Mouse (Mus musculus) embryo, embryonic 9.5 days (tissue): Measurements from ENCODE around the gene Cdc42se2.

Experiments
- DNase-seq: peaks from one replicate; pipeline ENCODE4 v3.0.0-alpha.2; 2017; ENCODE audit errors: extremely low spot score

Cdc42se2 gene

GRCm38 (mm10) chr11:54787488-54788474 is at the start of gene Cdc42se2:
TSS of gene Cdc42se2 (minus strand) at chr11:54787675.
- DNase-seq, result peak; percentile 99

GRCm38 (mm10) chr11:54836106-54836505 is 48.6 kb upstream of the Cdc42se2 start:
- no peak for DNase-seq

GRCm38 (mm10) chr11:54834596-54834995 is 47.1 kb upstream of the Cdc42se2 start:
- no peak for DNase-seq

- DNase-seq, result no peak
These were observed 46.4 kb upstream of the Cdc42se2 start for GRCm38 (mm10) chr11:54833833-54834232.

GRCm38 (mm10) chr11:54826819-54827218 is 39.3 kb upstream of the Cdc42se2 start:
- DNase-seq, result no peak

GRCm38 (mm10) chr11:54825774-54826173 is 38.3 kb upstream of the Cdc42se2 start:
- no peak for DNase-seq

GRCm38 (mm10) chr11:54823467-54823866 is 36.0 kb upstream of the Cdc42se2 start:
- no peak for DNase-seq

GRCm38 (mm10) chr11:54819489-54819888 is 32.0 kb upstream of the Cdc42se2 start:
- DNase-seq, result no peak

GRCm38 (mm10) chr11:54817449-54817848 is 30.0 kb upstream of the Cdc42se2 start:
- no peak for DNase-seq

- DNase-seq, result no peak
These were observed 28.2 kb upstream of the Cdc42se2 start for GRCm38 (mm10) chr11:54815659-54816058.

GRCm38 (mm10) chr11:54812812-54813516 is 25.5 kb upstream of the Cdc42se2 start:
- peak; percentile 60 for DNase-seq

- peak; percentile 21 for DNase-seq
These were observed 24.8 kb upstream of the Cdc42se2 start for GRCm38 (mm10) chr11:54812314-54812713.

- DNase-seq, result no peak
These were observed 23.6 kb upstream of the Cdc42se2 start for GRCm38 (mm10) chr11:54811054-54811453.

GRCm38 (mm10) chr11:54809582-54809981 is 22.1 kb upstream of the Cdc42se2 start:
- no peak for DNase-seq

- no peak for DNase-seq
These were observed 20.7 kb upstream of the Cdc42se2 start for GRCm38 (mm10) chr11:54808177-54808576.

GRCm38 (mm10) chr11:54807669-54808068 is 20.2 kb upstream of the Cdc42se2 start:
- no peak for DNase-seq

- no peak for DNase-seq
These were observed 19.4 kb upstream of the Cdc42se2 start for GRCm38 (mm10) chr11:54806891-54807290.

- no peak for DNase-seq
These were observed 17.7 kb upstream of the Cdc42se2 start for GRCm38 (mm10) chr11:54805196-54805595.

GRCm38 (mm10) chr11:54802621-54803020 is 15.1 kb upstream of the Cdc42se2 start:
- no peak for DNase-seq

GRCm38 (mm10) chr11:54801791-54802558 is 14.5 kb upstream of the Cdc42se2 start:
- no peak for DNase-seq

- no peak for DNase-seq
These were observed 9.1 kb upstream of the Cdc42se2 start for GRCm38 (mm10) chr11:54796551-54796950.

- no peak for DNase-seq
These were observed 7.2 kb upstream of the Cdc42se2 start for GRCm38 (mm10) chr11:54794678-54795077.
